Mouse (Mus musculus): ENCODE results near the gene Grk2. TPM values are rescaled to one million over a fixed set of nuclear protein-coding genes. Genes with fewer than 3 reads are reported as not detected.

The Grk2 gene
- 58.4 TPM for polyA plus RNA-seq (2017; shearing (Covaris generic))

DNA sequence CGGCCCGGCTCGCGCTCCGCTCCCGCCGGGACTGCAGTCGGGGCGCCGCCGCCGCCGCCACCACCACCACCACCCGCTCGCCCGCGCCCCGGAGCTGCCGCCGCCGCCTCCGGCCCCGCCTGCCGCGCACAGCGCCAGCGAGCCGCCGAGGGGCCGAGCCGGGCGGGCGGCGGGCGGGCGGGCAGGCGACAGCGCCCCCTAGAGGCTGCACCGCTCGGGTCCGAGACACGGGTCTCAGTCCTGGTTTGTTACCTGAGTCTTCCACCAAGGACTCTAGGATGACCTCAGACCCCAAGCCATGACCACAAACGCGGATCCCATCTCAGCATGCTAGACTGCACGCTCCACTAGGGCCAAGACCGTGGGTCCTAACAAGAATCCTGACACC is at the start of gene Grk2:
Grk2 (minus strand) TSS at position 33 of the 388 bp plus-strand sequence.

DNA sequence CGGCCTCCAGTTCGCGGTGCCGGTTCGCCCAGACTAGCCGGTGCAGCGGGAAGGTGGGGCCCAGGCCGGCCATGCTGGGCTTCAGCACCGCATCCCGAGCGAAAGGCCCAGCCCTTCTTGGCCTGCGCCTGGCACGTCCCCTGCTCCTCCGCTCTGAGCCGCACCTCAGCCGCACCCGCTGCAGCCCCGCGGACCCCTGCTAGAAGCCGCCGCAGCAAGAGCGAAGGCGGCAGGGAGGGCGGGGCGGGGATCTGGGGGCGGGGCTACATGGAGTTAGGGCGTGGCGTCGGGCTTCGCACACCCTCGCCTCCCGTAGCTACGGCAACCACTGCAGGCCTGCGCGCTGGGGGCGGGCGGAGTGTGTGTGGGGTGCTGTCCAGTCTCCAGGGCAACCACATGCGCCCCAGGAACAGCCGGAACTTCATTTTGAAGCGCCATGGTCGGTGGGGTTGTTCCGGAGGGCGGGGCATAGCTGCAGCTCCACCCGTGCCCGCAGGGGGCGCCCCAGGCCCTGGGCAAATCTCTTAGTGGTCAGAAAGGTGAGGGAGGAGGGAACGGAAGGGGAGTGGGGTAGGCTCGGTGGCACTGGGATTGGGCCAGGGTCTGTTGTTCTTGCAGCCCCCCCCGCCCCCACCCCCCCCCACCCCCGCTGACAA is 23.0 kb downstream of the Grk2 start, which contains the start of gene Ankrd13d:
Ankrd13d (minus strand) TSS at position 240 of the 656 bp plus-strand sequence.

DNA sequence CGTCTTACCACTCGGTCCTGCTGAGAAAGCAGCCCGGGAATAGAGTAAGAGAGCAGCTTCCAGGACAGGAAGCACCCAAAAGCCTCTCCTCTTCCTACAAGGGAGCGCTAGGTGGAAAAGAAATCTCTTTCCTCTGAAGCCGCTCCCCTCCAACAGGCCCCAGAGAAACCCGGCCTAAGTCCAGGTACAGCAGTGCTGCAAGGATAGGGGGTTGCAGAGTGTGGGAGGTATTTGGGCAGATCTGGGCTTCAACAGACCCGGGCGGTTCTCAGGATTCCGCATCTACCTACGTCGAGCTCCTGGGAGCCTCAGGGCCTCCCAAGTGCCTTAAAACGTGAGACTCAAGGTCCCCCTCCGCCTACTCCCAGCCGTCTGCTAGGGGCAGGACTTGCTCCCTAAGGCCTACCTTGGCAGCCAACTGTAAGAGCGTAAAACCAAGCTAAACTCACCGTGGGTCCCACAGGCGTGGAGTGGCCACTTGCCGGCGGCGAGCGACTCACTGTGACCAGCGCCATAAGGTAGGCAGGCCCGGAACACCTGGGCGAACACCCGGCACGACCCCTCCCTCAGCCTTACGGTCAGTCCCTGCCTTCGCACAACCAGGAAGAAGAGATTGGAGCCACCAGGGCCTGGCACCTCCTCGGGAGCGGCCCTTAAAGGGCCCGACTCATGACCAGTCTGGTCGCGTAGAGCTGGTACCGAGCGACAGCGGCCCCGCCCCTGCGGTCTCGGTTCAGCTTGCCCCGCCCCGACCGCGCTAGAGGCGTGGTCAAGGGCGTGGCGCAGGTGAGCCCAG is 37.3 kb downstream of the Grk2 start, which contains the start of gene Ssh3:
Ssh3 (minus strand) TSS at position 615 of the 796 bp plus-strand sequence.

Other genes starting within 250 kb of the Grk2 start
- 112 TPM for gene Gstp3, start 246.7 kb downstream of the Grk2 start, polyA plus RNA-seq (2017; shearing (Covaris generic))
- not detected for gene Cabp2, start 224.6 kb downstream of the Grk2 start, polyA plus RNA-seq (2017; shearing (Covaris generic))
- 956 TPM for gene Cdk2ap2, start 209.0 kb downstream of the Grk2 start, polyA plus RNA-seq (2017; shearing (Covaris generic))
- gene Pitpnm1, start 206.2 kb downstream of the Grk2 start, polyA plus RNA-seq (2017; shearing (Covaris generic)): 367 TPM
- 206 TPM for gene Aip, start 180.4 kb downstream of the Grk2 start, polyA plus RNA-seq (2017; shearing (Covaris generic))
- 0.07 TPM for gene Gpr152, start 166.4 kb downstream of the Grk2 start, polyA plus RNA-seq (2017; shearing (Covaris generic))
- 0.39 TPM for gene Cabp4, start 162.2 kb downstream of the Grk2 start, polyA plus RNA-seq (2017; shearing (Covaris generic))
- 477 TPM for gene Coro1b, start 157.6 kb downstream of the Grk2 start, polyA plus RNA-seq (2017; shearing (Covaris generic))
- 1,844 TPM for gene Ptprcap, start 152.6 kb downstream of the Grk2 start, polyA plus RNA-seq (2017; shearing (Covaris generic))
- gene Rps6kb2, start 142.9 kb downstream of the Grk2 start, polyA plus RNA-seq (2017; shearing (Covaris generic)): 49.2 TPM
- 6.9 TPM for gene Carns1, start 130.7 kb downstream of the Grk2 start, polyA plus RNA-seq (2017; shearing (Covaris generic))
- 832 TPM for gene Tbc1d10c, start 114.9 kb downstream of the Grk2 start, polyA plus RNA-seq (2017; shearing (Covaris generic))
- 1,230 TPM for gene Ppp1ca, start 114.2 kb downstream of the Grk2 start, polyA plus RNA-seq (2017; shearing (Covaris generic))
- 81.5 TPM for gene Rad9a, start 104.6 kb downstream of the Grk2 start, polyA plus RNA-seq (2017; shearing (Covaris generic))
- gene Clcf1, start 92.0 kb downstream of the Grk2 start, polyA plus RNA-seq (2017; shearing (Covaris generic)): 24.8 TPM
- gene AC109138.7, start 91.9 kb downstream of the Grk2 start, polyA plus RNA-seq (2017; shearing (Covaris generic)): not detected
- gene Pold4, start 74.3 kb downstream of the Grk2 start, polyA plus RNA-seq (2017; shearing (Covaris generic)): 138 TPM
- gene Ssh3, start 37.0 kb downstream of the Grk2 start, polyA plus RNA-seq (2017; shearing (Covaris generic)): 1.1 TPM
- gene Ankrd13d, start 23.1 kb downstream of the Grk2 start, polyA plus RNA-seq (2017; shearing (Covaris generic)): 5.1 TPM
- gene Kdm2a, start 92.1 kb upstream of the Grk2 start, polyA plus RNA-seq (2017; shearing (Covaris generic)): 48.9 TPM
- gene Rhod, start 133.2 kb upstream of the Grk2 start, polyA plus RNA-seq (2017; shearing (Covaris generic)): 5.5 TPM
- not detected for gene Syt12, start 171.2 kb upstream of the Grk2 start, polyA plus RNA-seq (2017; shearing (Covaris generic))
- not detected for gene 2010003K11Rik, start 192.4 kb upstream of the Grk2 start, polyA plus RNA-seq (2017; shearing (Covaris generic))
- gene Pcx, start 204.2 kb upstream of the Grk2 start, polyA plus RNA-seq (2017; shearing (Covaris generic)): 3.7 TPM

Data from activated CD4-positive, CD25-positive, alpha-beta regulatory T cell, adult 9 weeks (primary cell).